Mouse (Mus musculus) G1E-ER4 (cell line): Measurements from ENCODE around the gene Acp4. TPM values are rescaled to one million over a fixed set of nuclear protein-coding genes. Genes with fewer than 3 reads are reported as not detected.

Experiments used
- GATA1 ChIP-seq: IDR thresholded peaks from one replicate; pipeline ENCODE4 v1.8.0; 2012; ENCODE audit warnings: low read length, inconsistent platforms
- polyA plus RNA-seq: library from polyadenylated mRNA; stranded (reverse); fragments of >175 nt; gene quantifications from 2 replicates; pipeline ENCODE4 v1.2.3, GENCODE M21; 2012

The Acp4 gene
- polyA plus RNA-seq, 1 experiment = not detected

- TF ChIP-seq GATA1 = no peak
These were observed 15.4 kb upstream of the Acp4 start for GRCm38 (mm10) chr7:44272546-44272945.

- no peak for TF ChIP-seq GATA1
These were observed 14.1 kb upstream of the Acp4 start for GRCm38 (mm10) chr7:44271309-44271708.

GRCm38 (mm10) chr7:44269397-44269796 lies 12.2 kb upstream of the Acp4 start:
- TF ChIP-seq GATA1 = no peak

- no peak for TF ChIP-seq GATA1
These were observed 10.9 kb upstream of the Acp4 start for GRCm38 (mm10) chr7:44268117-44268516.

GRCm38 (mm10) chr7:44262791-44263643 lies 5.8 kb upstream of the Acp4 start:
- TF ChIP-seq GATA1 = no peak

- TF ChIP-seq GATA1 = no peak
These were observed 4.0 kb upstream of the Acp4 start, which contains the start of gene Gm15517 for GRCm38 (mm10) chr7:44261147-44261546. TSS of gene Gm15517 (plus strand) at chr7:44261447.

GRCm38 (mm10) chr7:44260410-44260809 lies 3.2 kb upstream of the Acp4 start:
- no peak for TF ChIP-seq GATA1

GRCm38 (mm10) chr7:44254930-44255329 lies 2.2 kb downstream of the Acp4 start:
- TF ChIP-seq GATA1 = no peak

GRCm38 (mm10) chr7:44253023-44253616 lies 4.1 kb downstream of the Acp4 start:
- no peak for TF ChIP-seq GATA1

- no peak for TF ChIP-seq GATA1
These were observed 7.9 kb downstream of the Acp4 start for GRCm38 (mm10) chr7:44249248-44249647.

- TF ChIP-seq GATA1 = no peak
These were observed 9.2 kb downstream of the Acp4 start for GRCm38 (mm10) chr7:44247971-44248370.

- TF ChIP-seq GATA1 = no peak
These were observed 10.2 kb downstream of the Acp4 start for GRCm38 (mm10) chr7:44246984-44247470.

GRCm38 (mm10) chr7:44246055-44246983 lies 10.9 kb downstream of the Acp4 start, which contains the start of the genes 1700028J19Rik and 2410002F23Rik:
TSS of gene 1700028J19Rik (minus strand) at chr7:44246695.
TSS of gene 2410002F23Rik (plus strand) at chr7:44246722.
- TF ChIP-seq GATA1 = no peak

- no peak for TF ChIP-seq GATA1
These were observed 13.1 kb downstream of the Acp4 start for GRCm38 (mm10) chr7:44244080-44244479.

- no peak for TF ChIP-seq GATA1
These were observed 16.0 kb downstream of the Acp4 start for GRCm38 (mm10) chr7:44241163-44241562.
